Mouse (Mus musculus) adrenal gland, adult (tissue): ENCODE results near the gene Osbp2.

Source experiments
- DNase-seq, 2 experiments: peaks; one replicate each; pipeline ENCODE4 v3.0.0; 2022 to 2023; ENCODE audit warnings: low spot score in 1 of 2; ENCODE audit not compliant: inconsistent age in 2 of 2

Gene Osbp2

DNA sequence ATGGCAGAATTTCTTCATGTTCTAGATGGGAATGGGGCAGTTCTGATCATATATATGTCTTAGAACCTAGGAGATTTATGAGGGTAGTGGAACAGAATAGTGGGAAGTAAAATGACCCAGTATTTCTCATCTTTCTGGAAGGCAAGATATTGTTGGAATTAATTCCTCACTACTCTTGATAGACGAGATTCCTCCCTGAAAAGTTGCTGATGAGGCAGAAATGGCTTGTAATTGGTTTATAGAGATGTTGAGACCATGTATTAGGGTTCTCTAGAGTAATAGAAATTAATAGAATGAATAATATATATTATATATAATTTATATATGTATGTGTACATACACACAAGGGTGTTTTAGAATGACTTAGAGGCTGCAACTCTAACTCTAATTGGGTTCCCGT lies 201.7 kb downstream of the Osbp2 start:
- no peak for DNase-seq
